Mouse (Mus musculus): ENCODE data around the gene Ccdc85b.
A peak's percentile ranks its signal among the peaks of the same experiment; 100 is the strongest.

- TF ChIP-seq CTCF (IDR thresholded peaks at IDR 0.05; ENCODE audit: low read depth): peak; percentile 46; the same call in 1 of the 2 replicates
- TF ChIP-seq EP300 (optimal IDR thresholded peaks at IDR 0.05): no peak
Observed at GRCm38 (mm10) chr19:5488878-5489571, 31.3 kb upstream of the Ccdc85b start.
